Mouse (Mus musculus): ENCODE measurements at regions not wholly inside any gene's neighbourhood (a gene's known extent, or its start where the extent isn't known, plus 50 kb on each side); places are given as distances from the start of the nearest gene placed in this dataset.

DNA sequence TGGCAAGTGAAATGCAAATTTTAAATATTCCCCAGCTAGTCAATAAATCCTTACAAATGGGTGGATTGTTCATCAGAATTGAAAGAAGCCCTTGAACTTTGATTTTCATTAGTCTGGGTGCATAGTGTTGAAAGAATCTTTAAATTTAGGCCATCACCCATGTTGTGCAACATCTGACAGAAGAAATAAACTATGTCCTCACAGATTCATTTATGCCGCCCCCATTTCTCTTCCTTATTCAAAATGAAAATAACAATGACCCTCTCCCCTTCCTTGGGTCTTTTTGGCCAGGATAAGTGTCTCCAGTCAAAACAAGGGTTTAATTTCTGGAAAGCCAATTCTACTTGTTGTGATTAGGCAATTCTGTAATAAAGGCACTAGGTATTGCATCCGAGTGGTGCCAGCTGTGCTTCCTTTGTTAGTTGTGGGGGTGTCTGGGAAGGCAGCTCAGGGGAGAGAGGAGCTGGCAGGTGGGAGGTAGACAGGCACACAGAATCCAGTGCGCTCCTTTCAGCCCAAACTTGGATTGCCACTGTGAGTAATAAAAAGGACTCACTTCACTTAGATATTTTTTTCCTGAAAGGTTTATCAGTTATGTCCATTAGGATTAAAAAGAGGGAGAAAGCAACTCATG, 233.7 kb downstream of the 4930474N05Rik start:
- TF ChIP-seq CTCF (IDR thresholded peaks at IDR 0.05) (no peak), EP300 (IDR thresholded peaks at IDR 0.05) (no peak)

Measured in lung, postnatal 0 days (tissue).